Mouse (Mus musculus) spleen, adult 2 months (tissue): Measurements from ENCODE around the gene Shld1.

Experiments used
- CTCF ChIP-seq: fragments of 200-500 bp; IDR thresholded peaks from 2 replicates; pipeline ENCODE4 v1.5.1; 2011; ENCODE audit warnings: mild to moderate bottlenecking, inconsistent platforms; ENCODE audit not compliant: insufficient read depth, insufficient read length, insufficient replicate concordance; ENCODE audit errors: extremely low read depth
- POLR2A ChIP-seq: fragments of 200-500 bp; IDR thresholded peaks from 2 replicates; pipeline ENCODE4 v1.6.1; 2011; ENCODE audit warnings: low read depth, low read length, inconsistent platforms

DNA sequence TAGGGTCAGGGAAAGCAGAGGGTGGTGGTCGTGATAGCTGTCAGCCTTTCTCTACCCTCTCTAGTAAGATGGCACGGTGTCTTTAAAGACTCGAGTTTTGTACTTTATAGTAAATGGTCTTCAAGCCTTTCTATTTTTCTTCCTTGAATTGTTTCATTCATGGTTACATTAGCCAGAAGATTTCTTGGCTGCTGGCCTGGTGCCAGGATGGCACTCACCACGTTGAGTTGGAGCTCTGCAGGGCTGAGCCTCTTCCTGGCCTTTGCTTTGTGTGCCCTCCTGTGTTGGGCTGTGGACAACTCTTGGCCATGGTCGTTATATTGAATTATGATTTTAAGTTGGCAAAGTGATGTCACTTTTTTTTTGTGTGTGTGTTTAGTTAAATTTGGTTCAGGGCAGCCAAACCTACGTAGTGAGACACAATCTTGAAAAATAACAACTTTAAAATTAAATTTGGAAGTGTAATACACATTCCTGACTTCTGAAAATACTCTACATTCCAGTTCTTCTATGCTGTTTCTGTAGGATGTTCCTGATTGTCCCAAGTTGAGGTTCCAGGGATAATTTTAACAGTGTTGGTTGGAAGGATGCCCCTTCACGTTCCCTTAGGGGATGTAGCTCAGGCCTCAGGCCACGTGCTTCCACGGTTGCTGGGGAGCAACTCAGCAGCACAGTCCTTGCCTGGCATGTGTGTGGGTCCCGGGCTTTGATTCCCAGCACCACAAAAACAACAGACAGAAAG, 18.7 kb downstream of the Shld1 start:
- TF ChIP-seq POLR2A, result no peak
- TF ChIP-seq CTCF, result no peak
